Mouse (Mus musculus): ENCODE data around the gene Wfdc12.

Gene Wfdc12

GRCm38 (mm10) chr2:164177831-164178230 is 12.6 kb downstream of the Wfdc12 start:
- in situ Hi-C loops (cut with MboI, MseI), result no loop called here

DNA sequence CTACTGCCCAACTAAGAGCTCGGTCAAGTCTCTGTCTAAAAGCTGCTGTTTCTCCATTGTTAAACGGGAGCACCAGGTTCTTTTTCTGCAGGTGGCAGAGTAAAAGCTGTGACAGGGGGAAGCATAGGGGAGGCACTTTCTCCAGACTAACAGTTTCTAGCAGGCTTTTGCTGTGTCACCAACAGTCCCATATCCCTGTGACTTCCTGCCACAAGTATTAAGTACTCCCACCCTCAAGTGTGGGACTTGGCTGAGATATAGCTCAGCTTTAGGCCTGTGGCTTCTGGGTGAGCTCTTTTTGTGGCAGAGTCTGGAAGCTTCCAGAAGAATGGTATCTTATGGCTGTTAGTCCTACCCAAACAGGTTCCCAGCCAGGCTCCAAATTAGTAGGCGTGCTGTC is 14.6 kb downstream of the Wfdc12 start:
- in situ Hi-C loops (cut with MboI, MseI), result no loop called here

DNA sequence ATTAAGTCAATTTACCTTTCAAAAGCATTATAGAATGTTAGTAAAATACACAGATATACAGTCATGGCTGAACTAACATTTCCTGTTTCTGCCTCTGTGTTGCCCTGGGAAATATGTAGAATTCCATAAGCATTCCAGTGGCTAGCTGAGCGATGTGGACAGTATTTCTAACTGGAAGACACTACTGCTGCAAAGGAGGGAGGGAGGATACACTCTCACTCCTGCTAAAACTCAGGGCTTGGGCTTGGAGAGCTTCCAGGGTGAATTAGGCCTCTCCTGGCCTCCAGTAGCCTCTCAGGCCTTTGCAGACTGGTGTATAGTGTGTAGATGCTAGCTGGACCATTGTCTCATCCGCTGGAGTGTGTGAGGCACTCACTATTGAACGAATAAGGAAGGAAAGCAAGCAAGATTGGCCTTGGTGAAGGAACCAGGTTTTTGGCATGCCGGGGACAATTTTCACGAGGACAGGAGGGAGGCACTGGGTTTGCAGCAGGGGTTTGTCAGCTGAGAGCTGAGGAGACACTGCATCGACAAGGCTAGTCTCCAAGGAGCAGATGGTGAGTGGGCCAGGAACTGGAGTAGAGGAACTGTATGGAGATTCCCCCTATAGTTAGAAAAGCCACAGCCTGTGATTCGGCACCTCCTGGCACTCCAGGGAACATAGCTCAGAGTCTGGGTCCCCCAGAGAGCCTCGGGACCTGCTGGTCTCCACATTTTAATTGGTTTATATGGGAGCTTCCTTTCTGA is 15.6 kb downstream of the Wfdc12 start:
- in situ Hi-C loops (cut with MboI, MseI), result no loop called here

DNA sequence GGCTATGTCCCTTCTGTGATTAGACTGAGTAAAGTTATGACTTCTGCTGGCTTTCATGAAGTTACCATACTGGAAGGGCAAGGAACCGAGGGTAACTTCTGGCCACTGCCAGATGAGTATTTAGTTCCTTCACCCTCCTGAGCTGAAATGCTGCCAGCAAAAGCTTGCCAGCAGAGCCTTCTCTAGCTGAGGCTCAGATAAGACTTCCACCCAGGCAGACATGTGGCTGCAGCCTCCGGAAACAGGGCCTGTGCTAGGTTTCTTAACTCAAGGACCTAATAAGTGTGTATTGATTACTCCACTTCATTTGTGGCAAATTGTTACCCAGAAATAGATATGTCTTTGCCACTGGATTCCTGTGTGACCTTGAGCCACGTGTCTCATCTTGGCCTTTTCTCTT is 17.0 kb downstream of the Wfdc12 start:
- in situ Hi-C loops (cut with MboI, MseI), result no loop called here

DNA sequence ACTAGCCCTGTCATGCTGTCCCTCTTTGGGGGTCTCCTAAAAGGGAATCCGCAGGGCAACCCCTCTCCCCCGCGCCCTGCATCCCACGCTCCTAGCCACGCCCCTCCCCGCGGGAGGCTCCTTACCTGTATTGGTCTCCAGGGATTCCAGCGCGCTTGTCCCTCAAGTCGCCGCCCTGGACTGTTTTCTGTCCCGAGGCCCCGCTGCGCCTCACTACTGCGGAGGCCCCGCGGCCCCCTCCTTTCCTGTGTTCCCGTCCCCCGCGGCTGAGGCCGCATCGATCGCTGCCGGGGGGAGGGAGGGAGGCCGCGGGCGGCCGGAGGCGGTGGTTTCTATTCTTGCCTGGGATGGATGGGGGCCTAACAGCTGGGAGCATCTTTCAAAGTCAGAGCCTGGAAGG is 19.5 kb downstream of the Wfdc12 start, which contains the start of gene Kcns1:
TSS of gene Kcns1 (minus strand) at position 212 of the 400 bp plus-strand sequence.
- in situ Hi-C loops (cut with MboI, MseI), result no loop called here

GRCm38 (mm10) chr2:164170326-164170725 is 20.1 kb downstream of the Wfdc12 start:
- in situ Hi-C loops (cut with MboI, MseI), result no loop called here

DNA sequence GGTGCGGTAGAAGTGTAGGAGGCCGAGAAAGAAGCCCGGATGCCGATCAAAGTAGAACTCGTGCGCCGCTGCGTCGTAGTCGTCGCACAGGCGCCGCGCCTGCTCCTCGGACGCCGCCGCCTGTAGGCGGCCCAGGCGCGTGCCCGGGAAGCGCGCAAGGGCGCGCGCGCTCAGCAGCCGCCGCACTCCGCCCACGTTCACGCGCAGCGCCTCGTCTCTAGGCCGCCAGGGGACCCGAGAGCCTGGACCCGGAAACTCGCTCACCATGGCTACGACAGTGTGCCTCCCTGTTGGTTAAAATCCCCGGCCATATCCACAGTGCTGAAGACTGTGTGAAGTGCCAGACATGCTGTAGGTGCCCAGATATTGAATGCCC is 21.8 kb downstream of the Wfdc12 start:
- in situ Hi-C loops (cut with MboI, MseI), result no loop called here

GRCm38 (mm10) chr2:164167752-164168570 is 22.4 kb downstream of the Wfdc12 start:
- in situ Hi-C loops (cut with MboI, MseI), result no loop called here

GRCm38 (mm10) chr2:164164941-164165340 is 25.5 kb downstream of the Wfdc12 start:
- in situ Hi-C loops (cut with MboI, MseI), result no loop called here

- in situ Hi-C loops (cut with MboI, MseI), result no loop called here
These were observed 28.8 kb downstream of the Wfdc12 start for GRCm38 (mm10) chr2:164161515-164162055.

DNA sequence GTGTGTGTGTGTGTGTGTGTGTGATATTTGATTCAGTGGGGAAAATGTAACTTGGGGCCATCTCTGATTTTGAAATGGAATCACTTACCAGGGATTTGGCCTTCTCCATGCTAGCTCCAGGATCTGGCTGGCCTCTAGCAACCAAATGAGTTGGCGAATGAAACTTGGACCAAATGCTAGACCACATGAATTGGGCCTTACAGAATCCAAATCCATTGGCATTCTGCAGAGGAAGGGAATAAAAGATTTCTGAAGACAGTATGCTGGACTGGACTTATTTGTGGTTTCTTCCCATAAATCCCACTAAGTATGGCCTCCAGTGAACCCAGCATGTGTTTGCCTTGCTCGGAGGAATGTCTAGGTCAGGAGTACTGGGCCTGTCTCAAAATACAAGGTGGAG is 31.6 kb downstream of the Wfdc12 start:
- in situ Hi-C loops (cut with MboI, MseI), result loop anchor here in 1 of 2 experiments (5.0 kb wide), 1 partner anchor 42 kb away; no protein-coding TSS in a partner anchor

DNA sequence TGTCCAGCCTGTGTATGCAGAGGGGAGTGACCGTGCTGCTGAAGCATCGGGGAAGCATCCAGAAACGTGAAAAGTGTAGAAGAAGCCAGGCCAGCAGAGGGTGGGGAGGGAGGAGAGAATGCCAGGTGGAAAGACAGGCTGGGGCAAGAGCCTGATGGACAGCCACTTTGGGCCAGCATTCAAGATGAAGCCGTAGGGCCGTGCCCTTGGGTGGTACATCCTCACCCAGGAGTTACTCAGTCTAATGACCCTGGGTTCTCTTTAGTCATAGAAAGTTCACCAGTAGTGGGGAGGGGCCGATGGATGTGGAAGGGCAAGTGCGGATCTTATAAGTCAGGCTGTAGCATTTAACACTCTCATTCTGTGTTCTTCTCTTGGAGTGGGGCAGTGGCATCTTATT is 34.2 kb downstream of the Wfdc12 start:
- in situ Hi-C loops (cut with MboI, MseI), result loop anchor here in 1 of 2 experiments (5.0 kb wide), 1 partner anchor 39 kb away; no protein-coding TSS in a partner anchor

DNA sequence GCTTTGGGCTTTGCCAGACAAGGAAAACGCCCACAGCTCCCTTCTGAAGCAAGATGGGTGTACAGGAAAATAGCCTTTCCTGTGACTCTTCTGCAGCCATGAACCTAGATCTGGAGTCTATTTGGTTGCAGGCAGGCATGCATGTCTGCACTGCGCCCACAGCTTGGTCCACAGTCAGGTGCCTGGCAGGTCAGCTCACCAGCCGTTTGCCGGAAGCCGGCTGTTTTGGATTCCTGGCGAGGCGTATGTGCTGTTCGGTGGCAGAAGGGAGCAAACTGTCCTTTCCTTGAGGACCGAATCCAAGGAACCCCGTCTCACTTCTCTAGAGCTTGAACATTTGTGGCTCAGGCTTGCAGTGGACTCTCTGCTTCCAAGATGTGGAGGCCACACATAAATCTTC is 36.4 kb downstream of the Wfdc12 start:
- in situ Hi-C loops (cut with MboI, MseI), result no loop called here

DNA sequence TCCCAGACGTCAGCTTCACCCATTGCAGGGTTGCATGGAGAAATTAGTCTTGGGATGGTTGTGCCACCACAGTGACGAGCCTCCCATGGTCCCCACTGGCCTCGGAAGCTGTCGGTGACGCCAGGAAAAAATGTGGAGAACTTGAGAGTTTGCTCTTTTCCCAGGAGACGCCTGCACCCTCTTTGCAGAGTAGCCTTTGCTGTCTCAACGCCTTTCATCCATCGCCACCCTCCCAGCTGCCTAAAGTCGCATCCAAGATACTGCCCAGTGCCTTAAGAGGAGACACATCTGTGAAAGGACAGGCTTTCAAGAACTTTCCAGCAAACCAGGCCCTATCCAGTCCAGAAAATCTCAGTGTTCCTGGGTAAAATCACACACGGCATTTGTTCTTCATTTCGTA is 38.1 kb downstream of the Wfdc12 start:
- in situ Hi-C loops (cut with MboI, MseI), result no loop called here

- in situ Hi-C loops (cut with MboI, MseI), result no loop called here
These were observed 40.2 kb downstream of the Wfdc12 start for GRCm38 (mm10) chr2:164150086-164150760.

GRCm38 (mm10) chr2:164146556-164146955 is 43.9 kb downstream of the Wfdc12 start:
- in situ Hi-C loops (cut with MboI, MseI), result no loop called here

- in situ Hi-C loops (cut with MboI, MseI), result no loop called here
These were observed 45.9 kb downstream of the Wfdc12 start for GRCm38 (mm10) chr2:164144541-164144940.

GRCm38 (mm10) chr2:164144025-164144424 is 46.4 kb downstream of the Wfdc12 start:
- in situ Hi-C loops (cut with MboI, MseI), result no loop called here

- in situ Hi-C loops (cut with MboI, MseI), result no loop called here
These were observed 48.4 kb downstream of the Wfdc12 start for GRCm38 (mm10) chr2:164142021-164142420.
